Mouse (Mus musculus) liver, embryonic 11.5 days (tissue): ENCODE measurements around the gene Itpr3. TPM values are rescaled to one million over a fixed set of nuclear protein-coding genes. Genes with fewer than 3 reads are reported as not detected.

ENCODE experiments used
- ATAC-seq: fragments of 200-750 bp; cut with Nextera tagmentation; replicated peaks from 2 replicates; pipeline ENCODE4 v1.8.0; 2017; ENCODE audit warnings: moderate number of reproducible peaks, mild to moderate bottlenecking, moderate TSS enrichment, moderate library complexity; ENCODE audit not compliant: low FRiP score
- DNase-seq: peaks from one replicate; pipeline ENCODE4 v3.0.0-alpha.2; 2017; ENCODE audit warnings: low spot score
- H3K27ac ChIP-seq: fragments of 300-500 bp; sonication (generic); 2 replicates; pipeline ENCODE4 v1.5.1; 2014; ENCODE audit warnings: mild to moderate bottlenecking, low read depth, low read length, control low read depth
- H3K27me3 ChIP-seq: fragments of 300-500 bp; sonication (generic); replicated peaks from 2 replicates; pipeline ENCODE4 v1.6.1; 2014; ENCODE audit warnings: low read length, mixed read lengths; ENCODE audit not compliant: control insufficient read depth, insufficient read depth
- H3K36me3 ChIP-seq: fragments of 300-500 bp; sonication (generic); 2 replicates; pipeline ENCODE4 v1.6.1; 2014; ENCODE audit warnings: mild to moderate bottlenecking, low read length, moderate library complexity, mixed read lengths; ENCODE audit not compliant: control insufficient read depth, insufficient read depth
- H3K4me1 ChIP-seq: fragments of 300-500 bp; sonication (generic); replicated peaks from 2 replicates; pipeline ENCODE4 v1.6.1; 2014; ENCODE audit warnings: low read length, mixed read lengths; ENCODE audit not compliant: control insufficient read depth, insufficient read depth
- H3K4me2 ChIP-seq: fragments of 300-500 bp; sonication (generic); 2 replicates; pipeline ENCODE4 v1.6.1; 2014; ENCODE audit warnings: mild to moderate bottlenecking, control low read depth, moderate library complexity
- H3K4me3 ChIP-seq: fragments of 300-500 bp; sonication (generic); 2 replicates; pipeline ENCODE4 v1.5.1; 2014; ENCODE audit warnings: low read depth, low read length, control low read depth
- H3K9ac ChIP-seq: fragments of 300-500 bp; sonication (generic); 2 replicates; pipeline ENCODE4 v1.6.1; 2014; ENCODE audit warnings: low read depth, low read length, control low read depth
- H3K9me3 ChIP-seq: fragments of 300-500 bp; sonication (generic); 2 replicates; pipeline ENCODE4 v1.6.1; 2016; ENCODE audit warnings: low read length, inconsistent platforms, mixed read lengths; ENCODE audit not compliant: control insufficient read depth
- WGBS: fragments of 180-500 bp; shearing (Covaris S2); extraction: QIAGEN DNeasy Blood & Tissue Kit; methylation state at CpG from one replicate; pipeline ENCODE4 v1.1.7; 2014; 5-methylcytosine and 5-hydroxymethylcytosine counted together
- polyA plus RNA-seq: library from polyadenylated mRNA; unstranded; fragments of >200 nt; fragmentation: Nextera tagmentation; extraction: Ambion mirVana; gene quantifications from 2 replicates; pipeline ENCODE4 v1.2.1, GENCODE M21; 2014

Gene Itpr3
- polyA plus RNA-seq, 1 experiment from 2014 or later, result 2.0 TPM

GRCm38 (mm10) chr17:27129291-27129690 lies 72.2 kb downstream of the Itpr3 start:
- Histone ChIP-seq H3K4me3 (no peak overlapping the region), H3K9me3 (no peaks in the 10 kb centered on the region), H3K4me2 (no peak overlapping the region), H3K36me3 (peaks cover 12% of the 10 kb centered on the region), H3K27ac (no peak overlapping the region), H3K9ac (no peak overlapping the region), H3K4me1 (peaks cover 28% of the 10 kb centered on the region), H3K27me3 (no peaks in the 10 kb centered on the region)
- no peak for DNase-seq
- no peak for ATAC-seq
- 90% methylated on average over 13 of the region's 13 CpGs for WGBS

- no peak for ATAC-seq
- no peaks in the 10 kb centered on the region for H3K27me3 ChIP-seq
- H3K4me1 ChIP-seq, result peaks cover 29% of the 10 kb centered on the region
- H3K4me3 ChIP-seq, result no peak overlapping the region
- WGBS, result 82% methylated on average over 7 of the region's 7 CpGs
- H3K4me2 ChIP-seq, result no peak overlapping the region
- H3K27ac ChIP-seq, result no peak overlapping the region
- no peaks in the 10 kb centered on the region for H3K9me3 ChIP-seq
- no peak for DNase-seq
- H3K36me3 ChIP-seq, result peaks cover 8% of the 10 kb centered on the region
- no peak overlapping the region for H3K9ac ChIP-seq
These were observed 72.7 kb downstream of the Itpr3 start for GRCm38 (mm10) chr17:27129819-27130218.

- Histone ChIP-seq H3K27me3 (0 out of 2 replicates have a peak, but pooled peaks cover under 1% of the 10 kb centered on the region), H3K4me2 (0 out of 2 replicates have a peak overlapping the region, but pooled peaks have one; percentile 12), H3K4me1 (peaks cover 31% of the 10 kb centered on the region), H3K9me3 (no peaks in the 10 kb centered on the region), H3K27ac (no peak overlapping the region), H3K4me3 (no peak overlapping the region), H3K36me3 (peaks cover 6% of the 10 kb centered on the region), H3K9ac (0 out of 2 replicates have a peak overlapping the region, but pooled peaks have one; percentile 13)
- WGBS, result 66% methylated on average over 9 of the region's 9 CpGs
- DNase-seq (no peak), ATAC-seq (no peak)
These were observed 73.1 kb downstream of the Itpr3 start for GRCm38 (mm10) chr17:27130246-27130645.

- Histone ChIP-seq H3K27ac (no peak overlapping the region), H3K9me3 (no peaks in the 10 kb centered on the region), H3K4me1 (peaks cover 32% of the 10 kb centered on the region), H3K27me3 (0 out of 2 replicates have a peak, but pooled peaks cover 2% of the 10 kb centered on the region), H3K4me3 (no peak overlapping the region), H3K4me2 (no peak overlapping the region), H3K9ac (no peak overlapping the region), H3K36me3 (peaks cover 3% of the 10 kb centered on the region; the same call in 1 of the 2 replicates)
- WGBS, result 88% methylated on average over 10 of the region's 10 CpGs
- no peak for ATAC-seq
- no peak for DNase-seq
These were observed 74.1 kb downstream of the Itpr3 start for GRCm38 (mm10) chr17:27131240-27131665.

- Histone ChIP-seq H3K27me3 (0 out of 2 replicates have a peak, but pooled peaks cover 2% of the 10 kb centered on the region), H3K4me3 (no peak overlapping the region), H3K4me2 (peak overlapping the region; percentile 50; the same call in 1 of the 2 replicates), H3K36me3 (peaks cover 3% of the 10 kb centered on the region; the same call in 1 of the 2 replicates), H3K9ac (no peak overlapping the region), H3K4me1 (peaks cover 32% of the 10 kb centered on the region), H3K27ac (no peak overlapping the region), H3K9me3 (no peaks in the 10 kb centered on the region)
- no peak for ATAC-seq
- WGBS, result 87% methylated on average over 10 of the region's 10 CpGs
- DNase-seq, result no peak
These were observed 75.1 kb downstream of the Itpr3 start for GRCm38 (mm10) chr17:27132238-27132637.

- Histone ChIP-seq H3K9ac (peak within 1 kb of the TSS; percentile 76), H3K4me3 (peak within 1 kb of the TSS; percentile 77), H3K9me3 (no peaks in the 10 kb centered on the region), H3K36me3 (peaks cover 3% of the 10 kb centered on the region; the same call in 1 of the 2 replicates), H3K27ac (peak within 1 kb of the TSS; percentile 70), H3K4me2 (peak within 1 kb of the TSS; percentile 50), H3K4me1 (peaks cover 32% of the 10 kb centered on the region), H3K27me3 (peaks cover 5% of the 10 kb centered on the region; the same call in 1 of the 2 replicates)
- under 1% methylated on average over 46 of the region's 46 CpGs for WGBS
- DNase-seq (peak; percentile 97), ATAC-seq (peak; percentile 94)
These were observed 76.5 kb downstream of the Itpr3 start, which contains the start of gene Uqcc2 for GRCm38 (mm10) chr17:27133551-27134141. Gene Uqcc2 (minus strand): TSS chr17:27133916.

GRCm38 (mm10) chr17:27134187-27134586 lies 77.1 kb downstream of the Itpr3 start:
- peak overlapping the region; percentile 70; the same call in 1 of the 2 replicates for H3K27ac ChIP-seq
- H3K4me3 ChIP-seq, result peak overlapping the region; percentile 77
- H3K4me2 ChIP-seq, result peak overlapping the region; percentile 50
- H3K9ac ChIP-seq, result peak overlapping the region; percentile 76
- peaks cover 3% of the 10 kb centered on the region; the same call in 1 of the 2 replicates for H3K36me3 ChIP-seq
- H3K27me3 ChIP-seq, result peaks cover 5% of the 10 kb centered on the region; the same call in 1 of the 2 replicates
- no peaks in the 10 kb centered on the region for H3K9me3 ChIP-seq
- DNase-seq (no peak), ATAC-seq (peak; percentile 48)
- peaks cover 32% of the 10 kb centered on the region for H3K4me1 ChIP-seq
- WGBS, result 24% methylated on average over 9 of the region's 9 CpGs

- peaks cover 3% of the 10 kb centered on the region; the same call in 1 of the 2 replicates for H3K36me3 ChIP-seq
- 26% methylated on average over 3 of the region's 3 CpGs for WGBS
- no peak overlapping the region for H3K27ac ChIP-seq
- H3K9me3 ChIP-seq, result no peaks in the 10 kb centered on the region
- no peak overlapping the region for H3K4me3 ChIP-seq
- peaks cover 30% of the 10 kb centered on the region for H3K4me1 ChIP-seq
- no peak overlapping the region for H3K4me2 ChIP-seq
- no peak for DNase-seq
- H3K9ac ChIP-seq, result 0 out of 2 replicates have a peak overlapping the region, but pooled peaks have one; percentile 1
- no peak for ATAC-seq
- peaks cover 5% of the 10 kb centered on the region; the same call in 1 of the 2 replicates for H3K27me3 ChIP-seq
These were observed 77.6 kb downstream of the Itpr3 start for GRCm38 (mm10) chr17:27134715-27135114.
